Mouse (Mus musculus): ENCODE results near the gene Aldh3b1.

- TF ChIP-seq CHD2 (IDR thresholded peaks at IDR 0.05; ENCODE audit: low read depth, low read length) (no peak), ZC3H11A (IDR thresholded peaks at IDR 0.05; ENCODE audit: borderline replicate concordance, low read depth, low read length) (no peak), MAFK (IDR thresholded peaks at IDR 0.05; ENCODE audit: insufficient read depth, low read depth, low read length) (no peak), ZNF384 (IDR thresholded peaks at IDR 0.05; ENCODE audit: low read depth, low read length) (no peak)
Observed at GRCm38 (mm10) chr19:3924868-3925267, 4.7 kb downstream of the Aldh3b1 start.

All from ES-E14 (cell line).